Mouse (Mus musculus): Measurements from ENCODE around the gene Ripply3.

Gene Ripply3

DNA sequence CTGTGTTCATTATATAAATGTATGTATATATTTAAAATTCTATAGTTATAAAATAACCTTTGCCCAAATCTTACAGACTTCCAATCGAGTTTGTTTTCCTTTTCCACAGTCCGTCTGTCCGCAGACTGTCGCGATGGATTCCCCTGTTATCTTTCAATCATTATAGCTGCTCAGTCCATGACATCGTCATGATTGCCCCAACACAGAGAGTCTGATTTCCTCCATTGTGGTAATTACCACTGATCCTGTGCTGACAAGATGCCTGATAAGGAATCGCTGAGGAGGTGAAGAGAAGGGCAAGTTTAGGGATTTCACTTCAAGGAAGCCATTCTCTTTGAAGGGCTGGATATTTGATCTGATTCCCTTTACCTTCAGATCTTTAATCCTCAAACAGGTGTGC, 27.8 kb downstream of the Ripply3 start:
- no peak for DNase-seq (ENCODE audit: extremely low spot score, low read depth, low spot score)

DNA sequence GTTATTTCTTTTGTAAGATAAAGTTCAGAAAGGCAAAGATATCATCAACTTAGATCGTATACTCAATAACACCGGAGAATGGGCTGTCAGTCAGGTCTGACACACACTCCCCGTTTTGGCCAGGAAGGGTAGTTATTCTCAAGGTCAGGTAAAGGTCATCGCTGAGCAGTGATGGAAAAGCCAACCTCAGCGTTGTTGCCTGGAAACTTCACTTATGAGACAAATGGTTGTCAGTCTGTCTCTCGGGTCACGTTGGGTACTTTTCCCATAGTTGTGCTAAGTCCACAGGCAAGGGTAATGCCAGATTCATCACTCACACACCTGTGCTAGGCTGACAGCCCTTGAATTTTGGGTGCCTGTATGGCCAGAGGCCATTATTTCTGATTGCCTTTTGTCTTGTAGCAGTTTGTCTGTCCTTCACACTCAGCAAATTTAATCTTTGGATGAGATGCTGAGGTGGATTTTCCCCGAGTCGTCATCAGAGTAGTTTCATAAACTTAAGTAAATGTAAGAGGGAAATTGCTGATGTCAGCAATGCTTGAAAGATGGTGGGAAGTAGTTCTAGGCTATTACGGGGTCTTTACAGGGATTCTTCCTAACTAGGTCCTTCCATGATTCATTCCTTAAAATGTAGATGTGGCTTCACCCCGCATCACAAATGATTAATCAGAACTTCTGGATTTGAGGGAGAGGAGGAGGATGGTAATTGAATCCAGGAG, 28.7 kb downstream of the Ripply3 start:
- DNase-seq (ENCODE audit: extremely low spot score, low read depth, low spot score) = no peak

DNA sequence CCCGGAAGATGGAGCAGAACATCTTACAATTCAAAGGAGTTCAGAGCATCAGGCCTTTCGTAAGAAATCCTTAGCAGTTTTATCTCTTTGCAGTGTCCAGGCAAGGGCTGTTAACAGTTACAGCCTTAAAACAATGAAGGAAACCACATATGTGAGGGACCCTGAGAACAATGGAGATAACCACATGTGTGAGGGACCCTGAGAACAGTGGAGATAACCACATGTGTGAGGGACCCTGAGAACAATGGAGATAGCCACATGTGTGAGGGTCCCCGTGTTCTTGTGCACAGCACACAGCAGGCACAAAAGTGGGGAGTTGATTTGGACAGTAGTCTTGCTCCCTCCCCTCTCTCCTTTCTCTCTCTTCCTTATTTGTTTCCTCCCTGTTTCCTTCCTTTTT, 29.9 kb downstream of the Ripply3 start:
- no peak for DNase-seq (ENCODE audit: extremely low spot score, low read depth, low spot score)

DNA sequence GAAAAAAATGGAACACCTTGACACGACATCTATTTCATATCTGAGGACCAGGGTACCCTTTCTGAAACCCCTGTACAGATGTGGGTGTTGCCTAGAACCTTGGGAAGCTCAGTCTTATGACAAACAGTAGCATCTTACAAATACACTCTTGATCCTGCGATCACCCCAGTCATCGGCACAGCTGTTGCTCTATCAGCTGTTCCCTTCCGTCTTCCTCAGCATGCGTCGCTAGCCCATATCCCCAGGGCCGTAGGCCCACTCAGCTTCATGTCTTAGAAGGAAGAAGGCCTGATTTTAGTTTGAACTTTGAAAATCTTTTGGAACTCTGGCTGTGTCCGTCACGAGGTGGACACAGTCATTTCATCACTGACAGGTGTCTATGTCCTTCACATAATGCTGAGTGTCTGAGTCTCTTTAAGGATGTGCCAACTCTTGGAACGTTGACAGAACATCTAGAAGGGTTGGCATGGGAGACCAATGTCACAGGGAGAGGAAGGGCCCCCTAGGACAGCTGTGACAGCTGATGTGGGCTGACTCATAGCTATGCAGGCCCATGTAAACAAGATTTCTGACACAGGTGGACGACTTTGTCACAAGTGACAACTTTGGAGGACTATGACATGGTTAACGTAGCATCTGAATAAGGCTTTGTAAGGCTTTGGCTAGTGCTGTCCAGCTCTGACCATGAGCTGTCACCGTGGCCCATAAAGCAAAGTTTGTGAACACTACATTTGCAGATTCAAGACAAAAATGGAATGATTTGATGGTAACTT, 32.5 kb downstream of the Ripply3 start:
- no peak for DNase-seq (ENCODE audit: extremely low spot score, low read depth, low spot score)

DNA sequence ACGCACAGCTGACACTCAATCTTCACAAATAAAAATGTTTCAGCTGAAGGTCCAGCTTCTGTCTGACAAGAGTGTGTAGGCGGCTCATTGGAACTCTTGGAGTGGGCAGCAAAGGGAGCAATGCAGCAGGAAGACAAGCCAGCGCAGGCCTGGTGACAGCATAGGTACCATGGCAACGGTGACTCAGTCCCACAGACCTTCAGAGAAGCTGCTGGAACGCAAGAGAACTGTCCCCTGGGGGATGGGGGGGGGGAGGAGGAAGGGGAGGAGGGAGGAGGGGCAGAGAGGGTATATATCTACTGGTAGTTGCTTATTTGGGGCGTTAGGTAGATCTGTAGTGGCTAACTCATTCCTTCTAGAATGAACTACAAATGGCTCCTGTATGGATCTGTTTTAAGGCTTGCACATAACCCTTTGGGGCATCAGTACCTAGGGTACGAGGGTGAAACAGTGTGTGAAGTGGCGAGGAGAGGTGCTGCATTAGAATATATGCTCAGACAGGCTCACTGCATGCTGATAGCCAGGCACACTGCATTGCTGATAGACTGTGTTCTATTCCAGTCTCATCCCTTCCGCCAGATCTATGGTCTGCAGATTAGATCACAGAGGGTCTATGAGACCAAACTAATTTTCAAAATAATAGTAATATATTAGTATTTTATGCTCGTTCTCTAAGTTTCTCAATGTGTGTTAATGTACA, 34.1 kb downstream of the Ripply3 start:
- no peak for DNase-seq (ENCODE audit: extremely low spot score, low read depth, low spot score)

DNA sequence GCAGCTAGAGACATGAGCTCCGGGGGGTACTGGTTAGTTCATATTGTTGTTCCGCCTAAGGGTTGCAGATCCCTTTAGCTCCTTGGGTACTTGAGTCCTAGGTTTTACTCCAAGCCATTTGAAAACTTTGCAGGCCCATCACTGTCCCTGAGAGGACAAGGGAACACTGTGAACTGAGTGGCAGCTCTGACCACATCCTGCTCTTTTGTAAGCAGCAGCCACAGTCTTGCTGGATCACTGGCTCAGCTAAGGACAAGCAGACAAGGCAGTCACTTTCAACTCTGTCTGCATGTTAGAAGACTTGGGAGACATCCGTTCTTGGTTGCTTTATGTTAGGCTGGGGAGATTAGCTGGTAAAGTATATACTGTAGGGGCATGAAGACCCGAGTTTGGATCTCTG, 35.6 kb downstream of the Ripply3 start:
- DNase-seq (ENCODE audit: extremely low spot score, low read depth, low spot score) = no peak

DNA sequence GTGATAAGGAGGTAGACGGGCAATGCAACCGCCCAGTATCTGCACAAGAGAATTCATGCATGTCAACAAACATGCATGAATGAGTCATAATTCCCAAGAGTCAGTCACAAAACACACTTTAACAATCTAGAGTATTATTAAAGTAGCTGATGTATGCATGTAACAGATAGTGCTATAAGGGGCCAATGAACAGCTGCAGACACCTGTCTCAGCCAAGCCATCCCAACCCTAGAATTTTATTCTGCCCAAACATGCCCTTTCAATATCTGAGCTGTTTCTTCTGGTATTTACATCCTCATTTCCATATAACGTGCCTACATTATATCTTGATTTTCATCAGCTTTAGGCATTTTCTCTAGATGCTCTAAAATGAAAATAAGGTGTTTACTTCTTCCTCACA, 37.2 kb downstream of the Ripply3 start:
- no peak for DNase-seq (ENCODE audit: extremely low spot score, low read depth, low spot score)

DNA sequence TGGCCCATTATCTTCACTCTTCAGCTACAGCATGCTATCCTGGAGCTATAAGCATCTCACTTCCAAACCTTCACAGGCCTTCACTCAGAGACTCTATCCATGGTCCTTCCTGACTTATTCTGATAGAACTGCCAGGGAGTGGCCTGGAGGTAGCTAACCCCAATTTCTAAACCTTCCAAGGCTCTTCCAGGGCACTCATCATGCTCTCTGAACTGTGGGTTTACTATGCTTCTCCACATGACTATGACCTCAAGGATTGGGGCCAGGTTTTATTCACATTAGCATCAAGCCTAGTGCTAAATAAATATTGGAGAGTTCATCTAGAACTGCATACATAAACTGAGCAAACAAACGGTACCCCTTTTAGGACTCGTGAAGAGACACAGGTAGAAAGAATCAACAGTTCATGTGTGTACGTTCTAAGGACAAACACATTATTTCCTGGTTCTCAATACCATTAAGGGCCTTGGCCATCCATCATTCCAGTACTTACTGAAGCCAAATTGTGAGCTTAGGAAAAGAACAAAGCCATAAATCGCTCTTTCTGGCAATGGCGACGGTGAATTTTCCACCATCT, 41.5 kb downstream of the Ripply3 start:
- DNase-seq (ENCODE audit: extremely low spot score, low read depth, low spot score) = no peak

DNA sequence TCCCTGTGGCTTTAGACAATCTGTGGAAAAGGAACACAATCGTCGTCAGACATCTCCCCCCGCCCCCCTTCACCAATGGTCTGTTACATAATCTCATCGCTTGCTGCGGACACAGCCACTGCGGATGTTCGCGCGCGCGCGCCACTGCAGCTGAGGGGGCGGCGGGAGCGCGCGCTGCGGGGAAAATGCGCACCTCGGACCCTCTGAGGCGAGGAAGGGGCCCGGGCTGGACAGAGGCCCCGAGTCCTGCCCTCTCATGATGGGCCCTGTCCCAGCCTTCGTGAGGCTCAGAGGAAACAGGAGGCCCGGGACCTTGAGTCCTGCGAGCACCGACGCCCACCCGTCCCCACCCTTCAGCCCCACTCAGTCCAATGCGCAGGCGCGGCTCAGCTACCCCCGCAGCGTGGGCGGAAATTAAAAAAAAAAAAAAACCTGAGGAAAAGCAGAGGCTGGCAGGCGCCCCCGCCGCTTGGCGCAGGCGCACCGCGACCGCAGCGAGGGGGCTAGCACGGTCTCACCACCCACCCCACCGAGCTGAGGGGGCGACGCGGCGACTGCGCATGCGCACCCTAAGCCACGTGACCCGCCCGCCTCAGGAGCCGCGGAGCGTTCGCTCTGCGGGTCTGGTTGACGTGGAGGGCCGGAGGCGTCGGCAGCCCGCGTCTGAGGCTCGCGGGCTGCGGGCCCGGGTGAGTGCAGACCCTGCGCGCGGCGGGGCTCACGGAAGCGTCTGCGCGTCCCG, 42.1 kb downstream of the Ripply3 start, which contains the start of gene Ttc3:
Gene Ttc3 (plus strand): TSS at position 446 of the 742 bp plus-strand sequence.
- DNase-seq (ENCODE audit: extremely low spot score, low read depth, low spot score) = peak; percentile 76

DNA sequence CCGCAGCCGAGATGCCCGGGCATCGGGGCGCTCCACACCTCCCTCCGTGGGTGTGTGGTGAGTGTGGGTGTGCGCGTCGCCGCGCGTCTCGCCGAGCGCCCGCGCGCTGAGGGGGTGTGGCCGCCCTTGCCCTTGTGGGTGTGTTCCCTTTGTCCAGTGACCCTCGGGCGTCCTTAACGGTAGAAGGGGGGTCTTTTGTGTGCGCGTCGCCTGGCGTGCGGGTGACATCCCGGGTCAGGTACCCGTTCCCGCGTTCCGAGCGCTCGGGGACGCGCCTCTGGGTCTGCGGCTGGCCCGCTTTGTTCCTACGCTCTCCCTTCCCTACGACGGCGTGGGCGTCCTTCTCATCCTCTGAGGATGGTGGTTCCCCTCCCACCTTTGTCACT, 42.7 kb downstream of the Ripply3 start:
- DNase-seq (ENCODE audit: extremely low spot score, low read depth, low spot score) = no peak

DNA sequence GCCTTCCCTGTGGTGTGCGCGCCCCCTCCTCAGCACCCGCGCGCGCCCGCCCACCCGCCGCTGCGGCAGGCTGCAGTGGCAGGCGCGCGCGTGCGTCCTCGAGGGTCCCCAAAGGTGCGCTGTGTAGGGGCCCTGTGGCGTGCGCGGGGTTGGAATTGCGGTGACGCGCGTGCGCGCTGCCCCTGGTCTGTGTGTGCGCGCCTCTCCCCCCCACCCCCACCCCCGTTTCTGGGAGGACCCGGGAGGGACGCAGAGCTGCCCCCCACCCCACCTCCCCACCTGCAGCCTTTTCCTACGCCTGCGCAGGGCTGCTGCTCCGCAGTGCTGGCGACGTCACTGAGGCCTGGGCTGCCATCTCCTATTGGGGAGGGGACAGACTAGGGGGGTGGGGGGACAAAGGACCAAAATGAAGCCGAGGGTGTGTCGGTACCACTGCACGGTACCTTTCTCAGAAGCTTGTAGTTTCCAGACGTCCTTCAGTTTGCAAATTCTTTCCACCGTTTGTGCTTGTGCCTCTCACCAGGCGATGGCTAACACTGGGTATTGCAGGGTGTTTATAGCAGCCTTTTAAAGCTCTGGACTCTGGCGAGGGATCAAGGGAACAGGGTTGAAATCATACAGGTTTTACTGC, 43.2 kb downstream of the Ripply3 start, which contains the start of gene Pigp:
Gene Pigp (minus strand): TSS at position 542 of the 631 bp plus-strand sequence.
- no peak for DNase-seq (ENCODE audit: extremely low spot score, low read depth, low spot score)

DNA sequence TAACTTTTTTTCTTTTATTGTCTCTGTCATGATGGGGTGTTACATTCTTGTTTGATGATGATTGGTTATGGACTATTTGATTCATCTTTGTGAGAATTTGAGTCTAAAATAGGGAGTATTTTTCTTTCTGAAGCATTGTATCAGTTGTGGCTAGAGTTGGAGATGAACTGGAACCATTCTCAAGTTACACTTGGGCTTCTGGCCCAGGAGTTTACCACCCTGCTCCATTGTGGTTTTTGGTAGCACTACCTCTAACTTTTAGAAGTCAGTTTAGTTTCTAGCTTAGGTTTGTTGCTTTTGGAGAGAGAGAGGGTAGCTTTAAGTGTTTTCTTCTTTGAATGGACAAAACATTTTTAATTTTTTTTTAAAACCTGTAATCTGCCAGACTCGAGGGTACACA, 51.2 kb downstream of the Ripply3 start:
- no peak for DNase-seq (ENCODE audit: extremely low spot score, low read depth, low spot score)

DNA sequence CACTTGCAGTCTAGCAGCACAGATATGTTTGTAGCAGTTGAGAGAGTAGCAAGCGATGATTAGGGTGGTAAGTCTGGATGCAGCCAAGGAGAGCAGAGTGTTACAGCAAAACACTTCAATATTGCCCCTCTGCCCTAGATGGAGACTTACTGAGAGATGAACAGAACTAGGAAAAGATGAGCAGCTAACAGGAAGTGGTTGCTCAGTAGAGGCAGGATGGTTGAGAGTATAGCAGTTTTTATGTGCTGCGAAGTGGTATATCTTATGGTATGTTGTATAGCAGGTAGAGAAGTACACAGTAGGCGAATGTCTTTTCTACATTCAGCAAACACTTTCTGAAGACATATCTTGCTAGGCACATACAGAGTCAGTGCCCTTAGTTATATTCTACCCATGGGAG, 55.1 kb downstream of the Ripply3 start:
- DNase-seq (ENCODE audit: extremely low spot score, low read depth, low spot score) = no peak
